Mouse (Mus musculus) lung, adult 2 months (tissue): Measurements from ENCODE around the gene Pip4k2b.

ENCODE experiments used
- CTCF ChIP-seq: fragments of 200-500 bp; IDR thresholded peaks from 2 replicates; pipeline ENCODE4 v1.5.1; 2011; ENCODE audit warnings: mild to moderate bottlenecking, low read length, control low read depth; ENCODE audit not compliant: insufficient read depth
- POLR2A ChIP-seq: fragments of 200-500 bp; IDR thresholded peaks from 2 replicates; pipeline ENCODE4 v1.6.1; 2011; ENCODE audit warnings: low read depth, mild to moderate bottlenecking, control low read depth, low read length, borderline replicate concordance; ENCODE audit errors: extremely low read depth

DNA sequence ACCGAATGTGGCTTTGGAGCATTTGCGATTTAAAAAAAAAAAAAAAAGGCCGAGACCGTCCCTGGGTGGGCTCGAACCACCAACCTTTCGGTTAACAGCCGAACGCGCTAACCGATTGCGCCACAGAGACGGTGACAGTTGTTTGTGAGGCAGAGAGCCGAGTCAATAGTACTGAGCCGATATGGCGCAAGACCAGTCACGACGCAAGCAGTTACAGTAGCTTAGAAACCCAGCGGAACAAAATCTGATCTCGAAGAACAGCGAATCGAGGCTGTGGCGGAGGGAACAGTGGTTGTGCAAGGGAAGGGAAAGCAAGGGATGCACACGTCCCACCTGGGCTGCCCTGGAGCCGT, 42.1 kb downstream of the Pip4k2b start:
- peak; percentile 68; the same call in 1 of the 2 replicates for TF ChIP-seq POLR2A
- no peak for TF ChIP-seq CTCF
